Mouse (Mus musculus): Measurements from ENCODE around the gene Gm19935.

DNA sequence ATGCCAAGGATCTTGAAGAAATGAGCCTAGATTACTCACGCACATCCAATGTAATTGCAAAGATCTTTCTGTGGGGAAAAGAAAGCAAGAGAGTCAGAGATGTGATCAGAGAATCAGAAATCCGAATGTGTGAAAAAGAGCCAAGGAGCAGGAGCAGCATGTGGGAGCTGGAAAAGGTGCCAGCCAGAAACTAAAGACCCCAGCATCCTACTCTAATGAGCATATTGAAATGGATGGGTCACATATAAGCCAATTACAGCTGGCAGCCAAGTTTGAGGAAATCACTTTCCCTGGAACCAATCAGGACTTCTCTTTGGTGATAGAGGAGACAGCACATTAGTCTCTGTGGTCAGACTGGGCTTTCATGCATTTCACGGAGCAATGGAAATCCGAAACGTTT, 47.4 kb downstream of the Gm19935 start:
- no peak for TF ChIP-seq CTCF (IDR thresholded peaks at IDR 0.05; ENCODE audit: extremely low read depth, insufficient read depth, low read length)
- TF ChIP-seq POLR2A (IDR thresholded peaks at IDR 0.05; ENCODE audit: extremely low read depth, insufficient read depth, low read length) = no peak
